Mouse (Mus musculus) lung, postnatal 0 days (tissue): Measurements from ENCODE around the gene Aff1.

Source experiments
- CTCF ChIP-seq: IDR thresholded peaks from 2 replicates; pipeline ENCODE4 v1.5.1; 2016; ENCODE audit warnings: antibody characterized with exemption, mild to moderate bottlenecking
- EP300 ChIP-seq: IDR thresholded peaks from 2 replicates; pipeline ENCODE4 v1.6.1; 2016; ENCODE audit warnings: antibody characterized with exemption, mild to moderate bottlenecking, control low read depth

DNA sequence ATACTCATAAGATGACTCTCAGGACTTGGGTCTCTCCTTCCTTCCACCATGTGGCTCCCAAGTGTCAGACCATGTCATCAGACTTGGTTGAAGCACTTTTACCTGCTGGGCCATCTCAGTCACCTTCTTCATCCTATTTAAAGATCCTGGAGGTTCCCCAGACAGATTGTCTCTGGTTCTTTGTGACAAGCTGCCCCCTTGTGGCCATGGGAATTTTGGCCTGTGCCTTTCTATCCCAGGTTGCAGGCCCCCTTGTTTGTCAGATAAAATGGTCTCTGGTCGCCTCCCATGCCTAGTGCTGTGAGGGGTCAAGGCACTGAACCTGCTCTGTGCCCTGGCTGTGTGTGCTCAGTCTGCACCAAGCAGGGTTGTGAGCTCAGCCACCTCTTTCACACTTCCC, 151.8 kb downstream of the Aff1 start:
- TF ChIP-seq CTCF (peak; percentile 68), EP300 (no peak)
